Comparison of ENCODE assay signal across 8 mouse cellular contexts in genomic region chr19:12005376-12006360, GRCm38 (mm10). TPM values are rescaled to one million over a fixed set of nuclear protein-coding genes. Genes with fewer than 3 reads are reported as not detected.
DNase-seq lines count a peak whose midpoint lies in the region; ATAC-seq and TF ChIP-seq lines count a peak whose summit lies in the region.

No protein-coding gene starts in this region.

- H3K4me1 ChIP-seq in MEL (ENCODE audit: control insufficient read depth in 1 of 2, insufficient read depth in 2 of 2, low read length in 2 of 2), result peaks cover 0 to 8% of the 10 kb centered on the region in 2 experiments; a peak in 2 of 4 replicates
- peaks cover 39% of the 10 kb centered on the region for H3K4me1 ChIP-seq in hindbrain, embryonic 10.5 days (replicated peaks)
- H3K4me1 ChIP-seq in lung, embryonic 16.5 days (replicated peaks; ENCODE audit: control insufficient read depth, insufficient read depth, low read length), result peaks cover 22% of the 10 kb centered on the region
- H3K4me1 ChIP-seq in thymus, adult 2 months (replicated peaks; ENCODE audit: control insufficient read depth, insufficient read depth, low read length), result peaks cover 13% of the 10 kb centered on the region

- peak overlapping the region; percentile 70 for H3K27ac ChIP-seq in MEL (ENCODE audit: control insufficient read depth, low read depth, low read length)
- peak overlapping the region; percentile 78 for H3K27ac ChIP-seq in hindbrain, embryonic 10.5 days
- peak overlapping the region; percentile 72 for H3K27ac ChIP-seq in lung, embryonic 16.5 days (ENCODE audit: low read length)
- peak overlapping the region; percentile 36; the same call in 1 of the 2 replicates for H3K27ac ChIP-seq in thymus, adult 2 months (ENCODE audit: control insufficient read depth, insufficient read depth, low read length)

- peak overlapping the region; percentile 66 for H3K9ac ChIP-seq in MEL (ENCODE audit: control insufficient read depth, low read depth, low read length, poor library complexity, severe bottlenecking)
- peak overlapping the region; percentile 66 for H3K9ac ChIP-seq in lung, embryonic 16.5 days (ENCODE audit: low read length)

- H3K27me3 ChIP-seq in MEL (ENCODE audit: control insufficient read depth in 1 of 2, insufficient read depth in 2 of 2, low read length in 2 of 2), result no peaks in the 10 kb centered on the region
- H3K27me3 ChIP-seq in hindbrain, embryonic 10.5 days (ENCODE audit: insufficient read depth, poor library complexity, severe bottlenecking), result no peaks in the 10 kb centered on the region; the same call in 1 of the 2 replicates
- H3K27me3 ChIP-seq in lung, embryonic 16.5 days (ENCODE audit: control insufficient read depth, insufficient read depth, low read depth, low read length), result no peaks in the 10 kb centered on the region
- H3K27me3 ChIP-seq in thymus, adult 2 months (ENCODE audit: control insufficient read depth, insufficient read depth, low read length), result no peaks in the 10 kb centered on the region

- TF ChIP-seq CTCF in MEL (IDR thresholded peaks at IDR 0.05 in 2 of 3, conservative IDR thresholded peaks at IDR 0.05 in 1 of 3; ENCODE audit: control insufficient read depth in 1 of 3, insufficient read depth in 1 of 3, low read depth in 2 of 3, low read length in 3 of 3, poor library complexity in 1 of 3, severe bottlenecking in 1 of 3), result no peak
- TF ChIP-seq CTCF in thymus, adult 2 months (IDR thresholded peaks at IDR 0.05; ENCODE audit: borderline replicate concordance, control insufficient read depth, extremely low read depth, insufficient read depth, low read length, poor library complexity), result no peak

- no peaks in the 10 kb centered on the region for H3K9me3 ChIP-seq in MEL (replicated peaks; ENCODE audit: insufficient read depth, low read length)
- H3K9me3 ChIP-seq in hindbrain, embryonic 10.5 days, result no peaks in the 10 kb centered on the region
- no peaks in the 10 kb centered on the region for H3K9me3 ChIP-seq in lung, embryonic 16.5 days (ENCODE audit: control insufficient read depth, low read length)

- peak; percentile 13 to 72; a peak in 3 of 4 replicates for TF ChIP-seq POLR2A in MEL (IDR thresholded peaks at IDR 0.05; ENCODE audit: control insufficient read depth in 1 of 2, insufficient read depth in 1 of 2, low read depth in 1 of 2, low read length in 2 of 2, poor library complexity in 1 of 2)
- TF ChIP-seq POLR2A in thymus, adult 2 months (IDR thresholded peaks at IDR 0.05; ENCODE audit: control insufficient read depth, extremely low read depth, insufficient read depth, low read length, poor library complexity), result no peak

- ATAC-seq in frontal cortex, adult (ENCODE audit: low TSS enrichment), result peak; percentile 44
- peak; percentile 76 for ATAC-seq in lung, embryonic 16.5 days (ENCODE audit: low read depth)

- TF ChIP-seq RAD21 in MEL (IDR thresholded peaks at IDR 0.05; ENCODE audit: low read depth, low read length), result no peak

- no peak for TF ChIP-seq EP300 in MEL (IDR thresholded peaks at IDR 0.05; ENCODE audit: low read depth in 1 of 2, low read length in 2 of 2)

- H3K4me2 ChIP-seq in lung, embryonic 16.5 days (ENCODE audit: low read depth, low read length), result peak overlapping the region; percentile 57

- peak; percentile 94 for DNase-seq in MEL (ENCODE audit: low read depth, low spot score)
- peak; percentile 93 for DNase-seq in cerebellum, adult 9-10 months
- peak; percentile 93 for DNase-seq in hindbrain, embryonic 10.5 days (ENCODE audit: low spot score)
- peak; percentile 81 for DNase-seq in layer of hippocampus, adult 9-11 months
- DNase-seq in ovary, adult 18-20 months (ENCODE audit: low spot score), result peak; percentile 76
- DNase-seq in thymus, adult 2 months, result peak; percentile 81

- under 1% methylated on average over 41 of the region's 41 CpGs for WGBS in hindbrain, embryonic 10.5 days
- WGBS in lung, embryonic 16.5 days, result under 1% methylated on average over 41 of the region's 41 CpGs
- WGBS in thymus, adult 2 months, result under 1% methylated on average over 41 of the region's 41 CpGs

- no peaks in the 10 kb centered on the region; the same call in 1 of the 2 replicates for H3K79me2 ChIP-seq in MEL (ENCODE audit: control insufficient read depth, insufficient read depth, low read length, poor library complexity)

- peaks cover 0 to 3% of the 10 kb centered on the region in 2 experiments; a peak in 2 of 4 replicates for H3K36me3 ChIP-seq in MEL (ENCODE audit: control insufficient read depth in 1 of 2, insufficient read depth in 2 of 2, low read length in 2 of 2)
- H3K36me3 ChIP-seq in hindbrain, embryonic 10.5 days, result no peaks in the 10 kb centered on the region
- no peaks in the 10 kb centered on the region for H3K36me3 ChIP-seq in lung, embryonic 16.5 days (ENCODE audit: control insufficient read depth, insufficient read depth, low read length)
- H3K36me3 ChIP-seq in thymus, adult 2 months (ENCODE audit: control insufficient read depth, insufficient read depth, low read length), result no peaks in the 10 kb centered on the region

- peak overlapping the region; percentile 65 to 77 for H3K4me3 ChIP-seq in MEL (ENCODE audit: control insufficient read depth in 1 of 2, insufficient read depth in 1 of 2, low read depth in 2 of 2, low read length in 2 of 2)
- H3K4me3 ChIP-seq in hindbrain, embryonic 10.5 days, result peak overlapping the region; percentile 66
- H3K4me3 ChIP-seq in lung, embryonic 16.5 days (ENCODE audit: low read length), result peak overlapping the region; percentile 62
- H3K4me3 ChIP-seq in thymus, adult 2 months (ENCODE audit: control insufficient read depth, insufficient read depth, low read length), result peak overlapping the region; percentile 81

TF ChIP-seq in MEL, 35 proteins besides CTCF, POLR2A, EP300 and RAD21:
- TF ChIP-seq TBP (IDR thresholded peaks at IDR 0.05; ENCODE audit: low read depth, low read length) (peak; percentile 100), GATA1 (IDR thresholded peaks at IDR 0.05; ENCODE audit: low read depth, low read length) (peak; percentile 65), SMC3 (IDR thresholded peaks at IDR 0.05; ENCODE audit: low read depth, low read length) (no peak), TCF12 (IDR thresholded peaks at IDR 0.05; ENCODE audit: low read depth, low read length) (no peak), KAT2A (conservative IDR thresholded peaks at IDR 0.05; ENCODE audit: low read depth, low read length) (no peak)

RNA-seq across cellular contexts. Expression of gene Olfr1423, which starts 35.4 kb away (rescaled TPM):
- 0.04 TPM in 1 of 2 replicates, not detected in the other for total RNA-seq in MEL (2012; rRNA removed)
- polyA plus RNA-seq in MEL (2012; ENCODE audit: insufficient read depth in 1 of 2, insufficient read length in 2 of 2, low read depth in 1 of 2, low replicate concordance in 2 of 2, missing spikeins in 1 of 2), result under 1 TPM in 1 of 2 experiments, not detected in 1; 0.25 TPM
- polyA plus RNA-seq in hindbrain, embryonic 10.5 days (2016; fragmentation: Nextera tagmentation; extraction: Ambion mirVana), result 0.03 and 0.04 TPM in 2 replicates
- polyA plus RNA-seq in lung, embryonic 16.5 days (2015; fragmentation: Nextera tagmentation; extraction: Ambion mirVana), result not detected in 2 replicates
- not detected in 2 replicates for polyA plus RNA-seq in thymus, adult 2 months (2012; rRNA removed)

RNA-seq across cellular contexts. Expression of gene Osbp, which starts 39.9 kb away (rescaled TPM):
- 16.4 and 16.5 TPM in 2 replicates for total RNA-seq in MEL (2012; rRNA removed)
- 10 to 100 TPM; 38.8 to 64.6 TPM for polyA plus RNA-seq in MEL (2012; ENCODE audit: insufficient read depth in 1 of 2, insufficient read length in 2 of 2, low read depth in 1 of 2, low replicate concordance in 2 of 2, missing spikeins in 1 of 2)
- 2.9 and 3.1 TPM in 2 replicates for polyA plus RNA-seq in hindbrain, embryonic 10.5 days (2016; fragmentation: Nextera tagmentation; extraction: Ambion mirVana)
- 3.1 and 4.0 TPM in 2 replicates for polyA plus RNA-seq in lung, embryonic 16.5 days (2015; fragmentation: Nextera tagmentation; extraction: Ambion mirVana)
- 23.0 and 24.5 TPM in 2 replicates for polyA plus RNA-seq in thymus, adult 2 months (2012; rRNA removed)

RNA-seq across cellular contexts. Expression of gene Olfr1424, which starts 56.8 kb away (rescaled TPM):
- total RNA-seq in MEL (2012; rRNA removed), result not detected in 2 replicates
- polyA plus RNA-seq in MEL (2012; ENCODE audit: insufficient read depth in 1 of 2, insufficient read length in 2 of 2, low read depth in 1 of 2, low replicate concordance in 2 of 2, missing spikeins in 1 of 2), result not detected
- polyA plus RNA-seq in hindbrain, embryonic 10.5 days (2016; fragmentation: Nextera tagmentation; extraction: Ambion mirVana), result not detected in 2 replicates
- not detected in 2 replicates for polyA plus RNA-seq in lung, embryonic 16.5 days (2015; fragmentation: Nextera tagmentation; extraction: Ambion mirVana)
- not detected in 2 replicates for polyA plus RNA-seq in thymus, adult 2 months (2012; rRNA removed)

Comparison
In these comparisons a context has a peak if more than half of its experiments do, and no peak if none do; other contexts are left out.
1. Peak in every context shown above with its lines: DNase-seq, ATAC-seq, H3K4me3 ChIP-seq and H3K27ac ChIP-seq.